Mouse (Mus musculus) ES-Bruce4 (cell line): ENCODE measurements around the gene Carhsp1. TPM values are rescaled to one million over a fixed set of nuclear protein-coding genes. Genes with fewer than 3 reads are reported as not detected.
A peak's percentile ranks its signal among the peaks of the same experiment; 100 is the strongest.

ENCODE experiments used
- H3K27ac ChIP-seq: 2 replicates; pipeline ENCODE4 v1.5.1; 2012; ENCODE audit warnings: low read length, inconsistent platforms; ENCODE audit not compliant: insufficient read depth
- H3K27me3 ChIP-seq: 2 replicates; pipeline ENCODE4 v1.6.1; 2012; ENCODE audit warnings: mild to moderate bottlenecking, low read length, inconsistent platforms; ENCODE audit not compliant: control insufficient read depth, poor library complexity, insufficient read depth, severe bottlenecking
- H3K36me3 ChIP-seq: 2 replicates; pipeline ENCODE4 v1.6.1; 2012; ENCODE audit warnings: inconsistent platforms, mild to moderate bottlenecking, low read length, moderate library complexity; ENCODE audit not compliant: control insufficient read depth, poor library complexity, insufficient read depth, severe bottlenecking
- H3K4me1 ChIP-seq: one replicate; pipeline ENCODE4 v1.8.1; 2011; ENCODE audit warnings: low read length; ENCODE audit not compliant: control insufficient read depth, insufficient read depth
- H3K4me3 ChIP-seq: 2 replicates; pipeline ENCODE4 v1.5.1; 2011; ENCODE audit warnings: low read depth, mild to moderate bottlenecking, low read length
- H3K9ac ChIP-seq: 2 replicates; pipeline ENCODE4 v1.6.1; 2012; ENCODE audit warnings: low read depth, mild to moderate bottlenecking, inconsistent platforms; ENCODE audit not compliant: poor library complexity, severe bottlenecking
- H3K9me3 ChIP-seq: replicated peaks from 2 replicates; pipeline ENCODE4 v1.6.1; 2012; ENCODE audit warnings: mild to moderate bottlenecking, low read length, inconsistent platforms; ENCODE audit not compliant: control insufficient read depth, poor library complexity, insufficient read depth, severe bottlenecking
- CTCF ChIP-seq: IDR thresholded peaks from one replicate; pipeline ENCODE4 v1.8.1; 2011; ENCODE audit warnings: low read depth, low read length
- EP300 ChIP-seq: IDR thresholded peaks from 2 replicates; pipeline ENCODE4 v1.6.1; 2011; ENCODE audit warnings: low read depth, low read length; ENCODE audit not compliant: insufficient read depth
- POLR2A ChIP-seq: IDR thresholded peaks from one replicate; pipeline ENCODE4 v1.8.1; 2011; ENCODE audit warnings: low read length; ENCODE audit not compliant: insufficient read depth
- polyA plus RNA-seq: library from polyadenylated mRNA; stranded (reverse); fragments of >200 nt; gene quantifications from 2 replicates; pipeline ENCODE4 v1.2.4, GENCODE M21; 2011; ENCODE audit warnings: low read depth; ENCODE audit not compliant: missing spikeins, insufficient read depth, insufficient read length

Gene Carhsp1
- polyA plus RNA-seq, 1 experiment, result 65.8 TPM

DNA sequence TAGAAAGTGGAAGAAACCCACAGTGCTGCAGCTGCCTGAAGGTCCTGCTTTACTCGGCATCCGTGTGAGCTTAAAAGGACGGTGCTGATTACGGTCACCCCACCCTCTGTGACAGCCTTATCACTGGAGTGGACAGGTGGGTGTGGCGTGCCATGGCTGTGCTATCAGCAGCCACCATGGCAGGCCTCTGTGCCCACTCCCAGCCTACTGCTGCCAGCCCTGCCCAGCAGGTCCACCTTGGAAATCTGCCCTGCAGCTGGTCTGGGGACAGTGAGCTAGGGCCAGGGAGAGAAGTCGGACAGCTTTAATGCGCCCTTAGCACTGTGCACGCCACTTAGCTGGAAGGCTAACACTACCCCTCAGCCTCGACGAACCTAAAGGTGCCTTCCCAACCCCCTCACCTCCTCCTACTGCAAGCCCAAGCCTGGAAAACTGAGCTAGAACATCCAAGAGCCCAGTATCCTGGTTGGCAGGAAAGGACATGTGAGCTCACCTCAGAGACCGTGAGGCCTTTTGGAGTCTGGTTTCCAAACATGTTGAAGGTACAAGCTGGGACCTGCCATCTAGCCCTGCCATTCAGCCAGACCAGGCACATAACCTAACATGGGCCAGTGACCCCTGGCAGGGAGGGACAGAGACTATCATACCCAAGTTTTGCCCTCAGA is 15.0 kb upstream of the Carhsp1 start:
- no peak overlapping the region for H3K4me3 ChIP-seq
- H3K4me1 ChIP-seq, result no peaks in the 10 kb centered on the region
- no peaks in the 10 kb centered on the region for H3K27me3 ChIP-seq
- TF ChIP-seq CTCF (no peak), EP300 (no peak), POLR2A (no peak)
- no peak overlapping the region for H3K27ac ChIP-seq
- no peak overlapping the region for H3K9ac ChIP-seq
- H3K36me3 ChIP-seq, result peaks cover 20% of the 10 kb centered on the region
- no peaks in the 10 kb centered on the region; the same call in 1 of the 2 replicates for H3K9me3 ChIP-seq

GRCm38 (mm10) chr16:8686121-8686870 is 14.3 kb upstream of the Carhsp1 start:
- no peak overlapping the region for H3K4me3 ChIP-seq
- H3K9me3 ChIP-seq, result no peaks in the 10 kb centered on the region; the same call in 1 of the 2 replicates
- H3K4me1 ChIP-seq, result no peaks in the 10 kb centered on the region
- H3K27ac ChIP-seq, result no peak overlapping the region
- H3K36me3 ChIP-seq, result peaks cover 13% of the 10 kb centered on the region
- no peaks in the 10 kb centered on the region for H3K27me3 ChIP-seq
- TF ChIP-seq EP300, result no peak
- no peak for TF ChIP-seq POLR2A
- peak; percentile 78 for TF ChIP-seq CTCF
- no peak overlapping the region for H3K9ac ChIP-seq

GRCm38 (mm10) chr16:8685087-8685486 is 13.1 kb upstream of the Carhsp1 start:
- no peak overlapping the region for H3K4me3 ChIP-seq
- H3K27me3 ChIP-seq, result no peaks in the 10 kb centered on the region
- TF ChIP-seq CTCF (no peak), POLR2A (no peak), EP300 (no peak)
- no peak overlapping the region for H3K9ac ChIP-seq
- no peak overlapping the region for H3K27ac ChIP-seq
- H3K4me1 ChIP-seq, result no peaks in the 10 kb centered on the region
- peaks cover 3% of the 10 kb centered on the region for H3K36me3 ChIP-seq
- H3K9me3 ChIP-seq, result no peaks in the 10 kb centered on the region; the same call in 1 of the 2 replicates

DNA sequence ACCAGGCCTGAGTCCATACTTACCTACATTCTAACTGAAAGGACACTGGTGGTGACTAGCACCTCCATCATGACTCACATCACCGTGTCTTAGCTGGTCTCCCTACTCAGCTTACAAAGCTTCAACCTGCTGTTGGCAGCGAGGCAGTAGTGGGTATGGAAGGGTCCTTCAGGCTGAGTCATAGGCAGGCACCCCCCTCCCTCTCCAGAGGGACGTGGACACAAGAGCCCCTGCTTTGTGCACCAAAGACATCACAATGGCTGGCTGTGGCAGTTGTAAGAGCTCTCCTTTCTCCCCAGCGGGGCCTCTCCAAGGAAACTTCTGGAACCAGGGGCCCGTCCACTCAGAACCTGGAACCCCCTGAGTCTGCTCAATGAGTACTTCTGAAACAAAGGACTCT is 8.5 kb upstream of the Carhsp1 start, which contains the start of gene Gm5767:
Gm5767 (plus strand) TSS at position 301 of the 400 bp plus-strand sequence.
- no peaks in the 10 kb centered on the region for H3K36me3 ChIP-seq
- TF ChIP-seq CTCF, result no peak
- H3K4me3 ChIP-seq, result no peak within 1 kb of the TSS
- no peaks in the 10 kb centered on the region; the same call in 1 of the 2 replicates for H3K9me3 ChIP-seq
- no peak within 1 kb of the TSS for H3K9ac ChIP-seq
- H3K4me1 ChIP-seq, result no peaks in the 10 kb centered on the region
- H3K27ac ChIP-seq, result no peak within 1 kb of the TSS
- H3K27me3 ChIP-seq, result no peaks in the 10 kb centered on the region

- Histone ChIP-seq H3K4me1 (no peaks in the 10 kb centered on the region), H3K9ac (no peak overlapping the region), H3K27me3 (no peaks in the 10 kb centered on the region), H3K4me3 (no peak overlapping the region), H3K27ac (no peak overlapping the region), H3K36me3 (no peaks in the 10 kb centered on the region), H3K9me3 (no peaks in the 10 kb centered on the region; the same call in 1 of the 2 replicates)
- TF ChIP-seq CTCF (no peak), POLR2A (no peak), EP300 (no peak)
Observed at GRCm38 (mm10) chr16:8679780-8680179, 7.8 kb upstream of the Carhsp1 start.

DNA sequence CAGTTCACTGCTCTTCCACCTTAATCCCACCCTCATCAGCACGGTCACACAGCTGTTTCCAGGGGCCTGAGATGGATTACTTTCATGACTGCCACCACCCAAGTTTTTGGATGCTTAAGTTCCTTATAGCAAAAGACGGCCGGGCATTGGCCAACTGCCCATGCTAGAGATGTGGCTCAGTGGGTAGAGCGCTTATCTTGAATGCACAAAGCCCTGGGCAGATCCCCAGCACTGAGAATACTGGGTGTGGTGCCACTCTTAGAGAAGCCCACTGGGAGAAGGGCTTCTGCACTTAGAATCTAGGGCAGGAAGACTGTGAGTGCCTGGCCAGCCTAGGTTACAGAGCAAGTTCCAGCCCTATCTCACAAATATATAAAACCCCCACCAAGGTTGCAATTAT is 6.7 kb upstream of the Carhsp1 start:
- TF ChIP-seq POLR2A, result no peak
- TF ChIP-seq EP300, result no peak
- no peak for TF ChIP-seq CTCF

More for the DNA sequence above, 6.7 kb upstream of the Carhsp1 start:
- H3K4me1 ChIP-seq, result no peaks in the 10 kb centered on the region
- H3K9ac ChIP-seq, result no peak overlapping the region
- H3K27ac ChIP-seq, result no peak overlapping the region
- H3K4me3 ChIP-seq, result no peak overlapping the region
- H3K9me3 ChIP-seq, result no peaks in the 10 kb centered on the region; the same call in 1 of the 2 replicates
- H3K27me3 ChIP-seq, result no peaks in the 10 kb centered on the region
- H3K36me3 ChIP-seq, result no peaks in the 10 kb centered on the region
